Mouse (Mus musculus): ENCODE measurements around the gene Ints3.

DNA sequence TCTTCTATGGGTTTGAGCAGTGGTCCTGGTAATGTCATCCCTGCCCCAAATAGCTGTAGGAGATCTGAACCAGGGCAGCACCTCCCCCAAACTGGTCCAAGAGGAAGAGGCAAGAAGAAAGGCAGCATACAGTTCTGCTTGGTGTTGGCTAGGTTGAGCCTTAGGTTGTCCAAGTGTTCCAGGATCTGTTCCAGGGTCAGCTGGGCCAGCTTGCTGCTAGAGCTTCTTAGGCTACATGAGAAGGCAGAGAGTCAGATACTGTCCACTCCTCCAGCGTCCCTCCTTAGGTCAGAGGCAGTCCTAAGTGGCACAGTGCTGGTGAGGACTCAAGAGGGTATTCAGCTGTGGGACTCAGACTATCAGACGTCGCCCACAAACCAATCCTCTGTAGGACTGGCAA, 40.8 kb downstream of the Ints3 start:
- no peak for TF ChIP-seq CTCF (IDR thresholded peaks at IDR 0.05; ENCODE audit: borderline replicate concordance, extremely low read depth, insufficient read depth, insufficient read length)
- TF ChIP-seq POLR2A (IDR thresholded peaks at IDR 0.05; ENCODE audit: borderline replicate concordance, extremely low read depth, insufficient read depth, insufficient read length, poor library complexity, severe bottlenecking): no peak
